Mouse (Mus musculus) midbrain, embryonic 10.5 days (tissue): ENCODE data around the gene Lrp8. TPM values are rescaled to one million over a fixed set of nuclear protein-coding genes. Genes with fewer than 3 reads are reported as not detected.

Source experiments
- DNase-seq: peaks from one replicate; pipeline ENCODE4 v3.0.0-alpha.2; 2017; ENCODE audit warnings: low spot score
- H3K27ac ChIP-seq: fragments of 300-500 bp; sonication (generic); replicated peaks from 2 replicates; pipeline ENCODE4 v1.5.1; 2016; ENCODE audit warnings: mild to moderate bottlenecking
- H3K27me3 ChIP-seq: fragments of 300-500 bp; sonication (generic); 2 replicates; pipeline ENCODE4 v1.6.1; 2016; ENCODE audit warnings: low read depth, mild to moderate bottlenecking; ENCODE audit not compliant: poor library complexity, severe bottlenecking
- H3K36me3 ChIP-seq: fragments of 300-500 bp; sonication (generic); 2 replicates; pipeline ENCODE4 v1.6.1; 2016; ENCODE audit warnings: mild to moderate bottlenecking, moderate library complexity
- H3K4me1 ChIP-seq: fragments of 300-500 bp; sonication (generic); 2 replicates; pipeline ENCODE4 v1.6.1; 2016
- H3K4me3 ChIP-seq: fragments of 300-500 bp; sonication (generic); 2 replicates; pipeline ENCODE4 v1.5.1; 2016; ENCODE audit warnings: mild to moderate bottlenecking, moderate library complexity
- H3K9me3 ChIP-seq: fragments of 300-500 bp; sonication (generic); replicated peaks from 2 replicates; pipeline ENCODE4 v1.6.1; 2016; ENCODE audit warnings: mild to moderate bottlenecking
- WGBS: fragments of 180-500 bp; shearing (Covaris S2); methylation state at CpG from one replicate; pipeline ENCODE4 v1.1.7; 2016; 5-methylcytosine and 5-hydroxymethylcytosine counted together
- polyA plus RNA-seq: library from polyadenylated mRNA; unstranded; fragments of >200 nt; fragmentation: Nextera tagmentation; extraction: Ambion mirVana; gene quantifications from 2 replicates; pipeline ENCODE4 v1.2.1, GENCODE M21; 2016

Lrp8 gene
- polyA plus RNA-seq, 1 experiment from 2014 or later, result 10.4 TPM

- Histone ChIP-seq H3K27me3 (no peaks in the 10 kb centered on the region), H3K4me3 (no peak overlapping the region), H3K4me1 (peaks cover 74% of the 10 kb centered on the region), H3K36me3 (peaks cover 59% of the 10 kb centered on the region), H3K9me3 (no peaks in the 10 kb centered on the region), H3K27ac (peak overlapping the region; percentile 52; the same call in 1 of the 2 replicates)
- no peak for DNase-seq
- 85% methylated on average over 4 of the region's 4 CpGs for WGBS
Observed at GRCm38 (mm10) chr4:107816459-107816858, 14.4 kb downstream of the Lrp8 start.

- Histone ChIP-seq H3K27me3 (no peaks in the 10 kb centered on the region), H3K27ac (peak overlapping the region; percentile 75), H3K36me3 (peaks cover 56% of the 10 kb centered on the region), H3K9me3 (no peaks in the 10 kb centered on the region), H3K4me1 (peaks cover 77% of the 10 kb centered on the region), H3K4me3 (no peak overlapping the region)
- DNase-seq, result no peak
- 71% methylated on average over 6 of the region's 6 CpGs for WGBS
Observed at GRCm38 (mm10) chr4:107817463-107817862, 15.4 kb downstream of the Lrp8 start.

- Histone ChIP-seq H3K27ac (peak overlapping the region; percentile 52; the same call in 1 of the 2 replicates), H3K4me1 (peaks cover 84% of the 10 kb centered on the region)
- no peak for DNase-seq
Observed at GRCm38 (mm10) chr4:107819990-107820719, 18.1 kb downstream of the Lrp8 start.

GRCm38 (mm10) chr4:107820856-107821619 is 19.0 kb downstream of the Lrp8 start:
- Histone ChIP-seq H3K27me3 (0 out of 2 replicates have a peak, but pooled peaks cover 8% of the 10 kb centered on the region), H3K9me3 (no peaks in the 10 kb centered on the region), H3K27ac (no peak overlapping the region), H3K36me3 (peaks cover 27% of the 10 kb centered on the region), H3K4me3 (no peak overlapping the region), H3K4me1 (peaks cover 85% of the 10 kb centered on the region)
- 88% methylated on average over 8 of the region's 8 CpGs for WGBS
- no peak for DNase-seq

More at GRCm38 (mm10) chr4:107819990-107820719, 18.1 kb downstream of the Lrp8 start:
- peaks cover 31% of the 10 kb centered on the region for H3K36me3 ChIP-seq
- no peaks in the 10 kb centered on the region for H3K9me3 ChIP-seq
- H3K27me3 ChIP-seq, result 0 out of 2 replicates have a peak, but pooled peaks cover 8% of the 10 kb centered on the region
- 72% methylated on average over 16 of the region's 16 CpGs for WGBS
- H3K4me3 ChIP-seq, result no peak overlapping the region

- 0 out of 2 replicates have a peak, but pooled peaks cover 12% of the 10 kb centered on the region for H3K27me3 ChIP-seq
- no peaks in the 10 kb centered on the region for H3K9me3 ChIP-seq
- no peak for DNase-seq
- peaks cover 89% of the 10 kb centered on the region for H3K4me1 ChIP-seq
- peaks cover 13% of the 10 kb centered on the region; the same call in 1 of the 2 replicates for H3K36me3 ChIP-seq
- H3K4me3 ChIP-seq, result peak overlapping the region; percentile 7; the same call in 1 of the 2 replicates
- 29% methylated on average over 9 of the region's 9 CpGs for WGBS
- peak overlapping the region; percentile 75 for H3K27ac ChIP-seq
Observed at GRCm38 (mm10) chr4:107822936-107823411, 20.9 kb downstream of the Lrp8 start.

- Histone ChIP-seq H3K27me3 (0 out of 2 replicates have a peak, but pooled peaks cover 12% of the 10 kb centered on the region), H3K36me3 (peaks cover 8% of the 10 kb centered on the region; the same call in 1 of the 2 replicates), H3K27ac (peak overlapping the region; percentile 75), H3K4me1 (peaks cover 93% of the 10 kb centered on the region), H3K9me3 (no peaks in the 10 kb centered on the region), H3K4me3 (peak overlapping the region; percentile 7; the same call in 1 of the 2 replicates)
- peak; percentile 42 for DNase-seq
- 46% methylated on average over 11 of the region's 11 CpGs for WGBS
Observed at GRCm38 (mm10) chr4:107823511-107823910, 21.4 kb downstream of the Lrp8 start.

- H3K4me3 ChIP-seq, result 0 out of 2 replicates have a peak overlapping the region, but pooled peaks have one; percentile 5
- no peaks in the 10 kb centered on the region for H3K36me3 ChIP-seq
- WGBS, result 21% methylated on average over 10 of the region's 10 CpGs
- H3K4me1 ChIP-seq, result peaks cover 98% of the 10 kb centered on the region
- DNase-seq, result peak; percentile 52
- H3K9me3 ChIP-seq, result no peaks in the 10 kb centered on the region
- peaks cover 18% of the 10 kb centered on the region for H3K27me3 ChIP-seq
- peak overlapping the region; percentile 82 for H3K27ac ChIP-seq
Observed at GRCm38 (mm10) chr4:107828727-107829218, 26.7 kb downstream of the Lrp8 start.

GRCm38 (mm10) chr4:107829675-107830074 is 27.6 kb downstream of the Lrp8 start:
- peaks cover 98% of the 10 kb centered on the region for H3K4me1 ChIP-seq
- 47% methylated on average over 2 of the region's 2 CpGs for WGBS
- H3K4me3 ChIP-seq, result 0 out of 2 replicates have a peak overlapping the region, but pooled peaks have one; percentile 11

GRCm38 (mm10) chr4:107830189-107830588 is 28.1 kb downstream of the Lrp8 start:
- Histone ChIP-seq H3K9me3 (no peaks in the 10 kb centered on the region), H3K4me1 (peaks cover 99% of the 10 kb centered on the region), H3K36me3 (no peaks in the 10 kb centered on the region; the same call in 1 of the 2 replicates), H3K27me3 (peaks cover 23% of the 10 kb centered on the region), H3K27ac (peak overlapping the region; percentile 82), H3K4me3 (0 out of 2 replicates have a peak overlapping the region, but pooled peaks have one; percentile 11)
- WGBS, result 65% methylated on average over 10 of the region's 10 CpGs
- no peak for DNase-seq

More at GRCm38 (mm10) chr4:107829675-107830074, 27.6 kb downstream of the Lrp8 start:
- no peaks in the 10 kb centered on the region for H3K9me3 ChIP-seq
- H3K27me3 ChIP-seq, result peaks cover 23% of the 10 kb centered on the region
- H3K27ac ChIP-seq, result peak overlapping the region; percentile 82
- DNase-seq, result no peak
- no peaks in the 10 kb centered on the region; the same call in 1 of the 2 replicates for H3K36me3 ChIP-seq

- Histone ChIP-seq H3K4me3 (no peak overlapping the region), H3K27me3 (peaks cover 23% of the 10 kb centered on the region), H3K9me3 (no peaks in the 10 kb centered on the region), H3K27ac (peak overlapping the region; percentile 82), H3K4me1 (peaks cover 100% of the 10 kb centered on the region), H3K36me3 (peaks cover 2% of the 10 kb centered on the region; the same call in 1 of the 2 replicates)
- 32% methylated on average over 7 of the region's 7 CpGs for WGBS
- DNase-seq, result peak; percentile 76
Observed at GRCm38 (mm10) chr4:107830821-107831221, 28.8 kb downstream of the Lrp8 start.

GRCm38 (mm10) chr4:107831678-107832077 is 29.6 kb downstream of the Lrp8 start:
- H3K4me3 ChIP-seq, result no peak overlapping the region; the same call in 1 of the 2 replicates
- peaks cover 100% of the 10 kb centered on the region for H3K4me1 ChIP-seq
- peaks cover 23% of the 10 kb centered on the region for H3K27me3 ChIP-seq
- peak overlapping the region; percentile 82 for H3K27ac ChIP-seq
- H3K36me3 ChIP-seq, result peaks cover 2% of the 10 kb centered on the region; the same call in 1 of the 2 replicates
- 89% methylated on average over 6 of the region's 6 CpGs for WGBS
- DNase-seq, result no peak
- H3K9me3 ChIP-seq, result no peaks in the 10 kb centered on the region

GRCm38 (mm10) chr4:107833525-107833924 is 31.5 kb downstream of the Lrp8 start:
- peaks cover 20% of the 10 kb centered on the region for H3K27me3 ChIP-seq
- peaks cover 98% of the 10 kb centered on the region for H3K4me1 ChIP-seq
- H3K9me3 ChIP-seq, result no peaks in the 10 kb centered on the region
- peaks cover 13% of the 10 kb centered on the region for H3K36me3 ChIP-seq
- no peak overlapping the region for H3K4me3 ChIP-seq
- 90% methylated on average over 5 of the region's 5 CpGs for WGBS
- no peak for DNase-seq
- peak overlapping the region; percentile 82; the same call in 1 of the 2 replicates for H3K27ac ChIP-seq
